Mouse (Mus musculus) pancreas, adult 10 weeks (tissue): ENCODE measurements around the gene Gm21854. TPM values are rescaled to one million over a fixed set of nuclear protein-coding genes. Genes with fewer than 3 reads are reported as not detected.

Experiments used
- polyA plus RNA-seq: library from polyadenylated mRNA; stranded (reverse); fragments of 350-450 nt; fragmentation: Illumina TruSeq; extraction: RNeasy Lipid Tissue Mini Kit (QIAGEN cat#74804); gene quantifications from one replicate; pipeline ENCODE4 v1.2.3, GENCODE M21; 2015; ENCODE audit warnings: low read depth, low replicate concordance; ENCODE audit not compliant: insufficient read depth

The Gm21854 gene
- not detected for polyA plus RNA-seq

GRCm38 (mm10) chrY:5656686-5657085 lies at the start of gene Gm21854:
Gene Gm21854, plus strand, starts transcription at chrY:5656986.

Other genes starting within 250 kb of the Gm21854 start
- not detected for gene Gm20914, start 69.0 kb downstream of the Gm21854 start, polyA plus RNA-seq
- not detected for gene Gm28171, start 136.4 kb downstream of the Gm21854 start, polyA plus RNA-seq